Mouse (Mus musculus): ENCODE measurements around the gene Irf1. TPM values are rescaled to one million over a fixed set of nuclear protein-coding genes. Genes with fewer than 3 reads are reported as not detected.

The Irf1 gene
- polyA plus RNA-seq, 1 experiment from 2014 or later: 76.1 TPM

GRCm38 (mm10) chr11:53821945-53822338 is 52.1 kb downstream of the Irf1 start:
- Histone ChIP-seq H3K4me1 (replicated peaks; ENCODE audit: control insufficient read depth, insufficient read depth, low read length) (0 out of 2 replicates have a peak, but pooled peaks cover 7% of the 10 kb centered on the region), H3K4me2 (replicated peaks; ENCODE audit: low read depth) (no peak overlapping the region), H3K27me3 (replicated peaks; ENCODE audit: control insufficient read depth, insufficient read depth, low read length) (no peaks in the 10 kb centered on the region), H3K9me3 (ENCODE audit: control insufficient read depth) (no peaks in the 10 kb centered on the region), H3K36me3 (ENCODE audit: control insufficient read depth, insufficient read depth) (no peaks in the 10 kb centered on the region), H3K4me3 (ENCODE audit: low read depth, low read length) (no peak overlapping the region), H3K9ac (ENCODE audit: low read depth, low read length) (no peak overlapping the region), H3K27ac (ENCODE audit: low read depth, low read length) (no peak overlapping the region)
- 69% methylated on average over 3 of the region's 3 CpGs for WGBS
- TF ChIP-seq CTCF (IDR thresholded peaks at IDR 0.05; ENCODE audit: low read depth): no peak
- no peak for ATAC-seq

GRCm38 (mm10) chr11:53825409-53825808 is 55.6 kb downstream of the Irf1 start:
- Histone ChIP-seq H3K4me3 (ENCODE audit: low read depth, low read length) (no peak overlapping the region), H3K27me3 (replicated peaks; ENCODE audit: control insufficient read depth, insufficient read depth, low read length) (no peaks in the 10 kb centered on the region), H3K9me3 (ENCODE audit: control insufficient read depth) (no peaks in the 10 kb centered on the region), H3K4me1 (replicated peaks; ENCODE audit: control insufficient read depth, insufficient read depth, low read length) (0 out of 2 replicates have a peak, but pooled peaks cover 7% of the 10 kb centered on the region), H3K27ac (ENCODE audit: low read depth, low read length) (no peak overlapping the region), H3K36me3 (ENCODE audit: control insufficient read depth, insufficient read depth) (no peaks in the 10 kb centered on the region), H3K9ac (ENCODE audit: low read depth, low read length) (no peak overlapping the region), H3K4me2 (replicated peaks; ENCODE audit: low read depth) (no peak overlapping the region)
- TF ChIP-seq CTCF (IDR thresholded peaks at IDR 0.05; ENCODE audit: low read depth): no peak
- ATAC-seq: no peak
- 77% methylated on average over 4 of the region's 4 CpGs for WGBS

Small RNA genes within 50 kb of the gene (microRNA-seq; reads per million reads assigned to microRNA genes)
- gene Mir7671: not detected

Other genes with a start within 250 kb of the Irf1 start
- gene Kif3a, start 202.6 kb upstream of the Irf1 start, polyA plus RNA-seq (2015; fragmentation: Nextera tagmentation; extraction: Ambion mirVana): 17.0 and 18.4 TPM in 2 replicates
- gene Il4, start 151.3 kb upstream of the Irf1 start, polyA plus RNA-seq (2015; fragmentation: Nextera tagmentation; extraction: Ambion mirVana): 0.29 and 0.39 TPM in 2 replicates
- gene Il13, start 135.3 kb upstream of the Irf1 start, polyA plus RNA-seq (2015; fragmentation: Nextera tagmentation; extraction: Ambion mirVana): not detected in 2 replicates
- gene Rad50, start 62.7 kb upstream of the Irf1 start, polyA plus RNA-seq (2015; fragmentation: Nextera tagmentation; extraction: Ambion mirVana): 15.6 and 19.3 TPM in 2 replicates
- gene Il5, start 49.2 kb upstream of the Irf1 start, polyA plus RNA-seq (2015; fragmentation: Nextera tagmentation; extraction: Ambion mirVana): not detected in 2 replicates
- 0.17 and 0.67 TPM in 2 replicates for gene Gm17334, start 3.2 kb downstream of the Irf1 start, polyA plus RNA-seq (2015; fragmentation: Nextera tagmentation; extraction: Ambion mirVana)
- gene Gm12216, start 89.2 kb downstream of the Irf1 start, polyA plus RNA-seq (2015; fragmentation: Nextera tagmentation; extraction: Ambion mirVana): 6.5 and 8.0 TPM in 2 replicates
- gene Slc22a5, start 121.6 kb downstream of the Irf1 start, polyA plus RNA-seq (2015; fragmentation: Nextera tagmentation; extraction: Ambion mirVana): 40.5 and 40.8 TPM in 2 replicates
- gene Slc22a21, start 210.3 kb downstream of the Irf1 start, polyA plus RNA-seq (2015; fragmentation: Nextera tagmentation; extraction: Ambion mirVana): 6.8 and 8.8 TPM in 2 replicates

Data from intestine, postnatal 0 days (tissue).